ENCODE assay signal across 14 mouse cellular contexts in the genomic region with DNA sequence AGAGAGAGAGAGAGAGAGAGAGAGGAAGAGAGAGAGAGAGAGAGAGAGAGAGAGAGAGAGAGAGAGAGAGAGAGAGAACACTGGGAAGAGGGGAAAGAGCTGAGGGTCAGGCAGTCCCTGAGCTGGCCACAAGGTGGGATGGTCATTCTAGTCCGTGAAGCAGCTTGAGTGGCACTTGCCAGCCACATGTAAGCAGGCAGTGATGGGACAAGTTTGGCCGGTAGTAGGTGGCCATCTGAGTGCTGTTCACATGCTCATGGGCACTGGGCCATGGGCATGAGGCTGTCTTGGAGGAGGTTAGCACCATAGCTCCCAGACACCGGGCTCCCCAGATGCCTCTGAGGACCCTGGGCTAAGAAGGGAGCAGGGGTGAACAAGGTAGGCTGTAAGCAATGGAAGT.
DNase-seq lines count a peak whose midpoint lies in the region; ATAC-seq and TF ChIP-seq lines count a peak whose summit lies in the region.
"Had no signal": no experiment of that assay in that cellular context is flagged by ENCODE, and none has a peak within 500 bp of the region (broad histone marks: within the 10 kb centered on the region; RNA-seq: fewer than 3 reads in every experiment).

No protein-coding gene starts in this region.

- H3K27ac ChIP-seq in hindbrain, postnatal 0 days, result no peak overlapping the region
- no peak overlapping the region for H3K27ac ChIP-seq in hindbrain, embryonic 12.5 days
- H3K27ac ChIP-seq in midbrain, postnatal 0 days (ENCODE audit: low read depth, low read length), result no peak overlapping the region
- no peak overlapping the region for H3K27ac ChIP-seq in midbrain, embryonic 13.5 days
- H3K27ac ChIP-seq: limb, embryonic 12.5 days; liver, embryonic 15.5 days; neural tube, embryonic 12.5 days; stomach, embryonic 15.5 days had no signal

- H3K9me3 ChIP-seq in hindbrain, postnatal 0 days (ENCODE audit: low read length), result no peaks in the 10 kb centered on the region
- no peaks in the 10 kb centered on the region for H3K9me3 ChIP-seq in hindbrain, embryonic 12.5 days (replicated peaks)
- H3K9me3 ChIP-seq in midbrain, postnatal 0 days (ENCODE audit: low read length), result no peaks in the 10 kb centered on the region
- H3K9me3 ChIP-seq in midbrain, embryonic 13.5 days, result no peaks in the 10 kb centered on the region
- H3K9me3 ChIP-seq: limb, embryonic 12.5 days; liver, embryonic 15.5 days; neural tube, embryonic 12.5 days; stomach, embryonic 15.5 days had no signal

- peak; percentile 8 for DNase-seq in hindbrain, postnatal 0 days (ENCODE audit: low spot score)
- DNase-seq in midbrain, postnatal 0 days (ENCODE audit: low spot score), result no peak
- DNase-seq in cerebellum, adult 9-11 months, result peak; percentile 65
- no peak for DNase-seq in urinary bladder, postnatal 25 days (ENCODE audit: low spot score)
- no peak for DNase-seq in gastrocnemius, postnatal 10 days
- DNase-seq: embryo, embryonic 11 days; kidney, postnatal 25 days had no signal

- TF ChIP-seq CTCF in hindbrain, postnatal 0 days (IDR thresholded peaks at IDR 0.05; ENCODE audit: low read depth), result peak; percentile 55
- peak; percentile 22; the same call in 1 of the 2 replicates for TF ChIP-seq CTCF in midbrain, postnatal 0 days (IDR thresholded peaks at IDR 0.05)

- H3K36me3 ChIP-seq in hindbrain, postnatal 0 days (ENCODE audit: insufficient read depth, low read length), result no peaks in the 10 kb centered on the region
- H3K36me3 ChIP-seq in hindbrain, embryonic 12.5 days, result no peaks in the 10 kb centered on the region
- no peaks in the 10 kb centered on the region for H3K36me3 ChIP-seq in midbrain, postnatal 0 days (ENCODE audit: insufficient read depth, low read length)
- no peaks in the 10 kb centered on the region for H3K36me3 ChIP-seq in midbrain, embryonic 13.5 days
- H3K36me3 ChIP-seq: limb, embryonic 12.5 days; liver, embryonic 15.5 days; neural tube, embryonic 12.5 days; stomach, embryonic 15.5 days had no signal

- H3K4me3 ChIP-seq in hindbrain, postnatal 0 days (ENCODE audit: low read length), result no peak overlapping the region
- H3K4me3 ChIP-seq in hindbrain, embryonic 12.5 days, result no peak overlapping the region
- H3K4me3 ChIP-seq in midbrain, postnatal 0 days (ENCODE audit: low read depth, low read length), result no peak overlapping the region
- no peak overlapping the region for H3K4me3 ChIP-seq in midbrain, embryonic 13.5 days (replicated peaks)
- H3K4me3 ChIP-seq: limb, embryonic 12.5 days; liver, embryonic 15.5 days; neural tube, embryonic 12.5 days; stomach, embryonic 15.5 days had no signal

- H3K4me2 ChIP-seq in hindbrain, postnatal 0 days (ENCODE audit: low read depth, low read length), result no peak overlapping the region
- H3K4me2 ChIP-seq in hindbrain, embryonic 12.5 days (replicated peaks), result no peak overlapping the region
- H3K4me2 ChIP-seq in midbrain, postnatal 0 days (ENCODE audit: low read depth, low read length, poor library complexity, severe bottlenecking), result no peak overlapping the region
- H3K4me2 ChIP-seq in midbrain, embryonic 13.5 days (replicated peaks), result no peak overlapping the region
- H3K4me2 ChIP-seq: limb, embryonic 12.5 days; liver, embryonic 15.5 days; neural tube, embryonic 12.5 days; stomach, embryonic 15.5 days had no signal

- H3K4me1 ChIP-seq in hindbrain, postnatal 0 days (ENCODE audit: insufficient read depth, low read length), result no peaks in the 10 kb centered on the region
- H3K4me1 ChIP-seq in hindbrain, embryonic 12.5 days, result no peaks in the 10 kb centered on the region
- H3K4me1 ChIP-seq in midbrain, postnatal 0 days (ENCODE audit: insufficient read depth, low read length), result no peaks in the 10 kb centered on the region
- H3K4me1 ChIP-seq in midbrain, embryonic 13.5 days (replicated peaks), result 0 out of 2 replicates have a peak, but pooled peaks cover 4% of the 10 kb centered on the region
- H3K4me1 ChIP-seq: limb, embryonic 12.5 days; liver, embryonic 15.5 days; neural tube, embryonic 12.5 days; stomach, embryonic 15.5 days had no signal

- H3K27me3 ChIP-seq in hindbrain, postnatal 0 days (ENCODE audit: insufficient read depth, low read length), result no peaks in the 10 kb centered on the region
- H3K27me3 ChIP-seq in hindbrain, embryonic 12.5 days, result no peaks in the 10 kb centered on the region
- no peaks in the 10 kb centered on the region for H3K27me3 ChIP-seq in midbrain, postnatal 0 days (ENCODE audit: insufficient read depth, low read length)
- no peaks in the 10 kb centered on the region for H3K27me3 ChIP-seq in midbrain, embryonic 13.5 days
- H3K27me3 ChIP-seq: limb, embryonic 12.5 days; liver, embryonic 15.5 days; neural tube, embryonic 12.5 days; stomach, embryonic 15.5 days had no signal

- WGBS in hindbrain, postnatal 0 days, result 57% methylated on average over 3 of the region's 3 CpGs
- 64% methylated on average over 3 of the region's 3 CpGs for WGBS in hindbrain, embryonic 12.5 days
- WGBS in midbrain, postnatal 0 days, result 77% methylated on average over 3 of the region's 3 CpGs
- WGBS in midbrain, embryonic 13.5 days, result 65% methylated on average over 3 of the region's 3 CpGs

- no peak overlapping the region for H3K9ac ChIP-seq in hindbrain, postnatal 0 days (replicated peaks; ENCODE audit: low read length)
- H3K9ac ChIP-seq in hindbrain, embryonic 12.5 days, result no peak overlapping the region
- no peak overlapping the region for H3K9ac ChIP-seq in midbrain, postnatal 0 days (replicated peaks; ENCODE audit: low read length, poor library complexity, severe bottlenecking)
- no peak overlapping the region for H3K9ac ChIP-seq in midbrain, embryonic 13.5 days (replicated peaks)
- H3K9ac ChIP-seq: limb, embryonic 12.5 days; liver, embryonic 15.5 days; neural tube, embryonic 12.5 days; stomach, embryonic 15.5 days had no signal

- no peak for ATAC-seq in hindbrain, postnatal 0 days
- no peak for ATAC-seq in hindbrain, embryonic 12.5 days (ENCODE audit: low FRiP score)
- no peak for ATAC-seq in midbrain, postnatal 0 days (ENCODE audit: low FRiP score)
- ATAC-seq in midbrain, embryonic 13.5 days, result no peak
- ATAC-seq: midbrain, embryonic 16.5 days had no signal

Comparison
In these comparisons a context has a peak if more than half of its experiments do, and no peak if none do; other contexts are left out.
1. DNase-seq: peak in hindbrain, postnatal 0 days (single experiment) and cerebellum, adult 9-11 months (single experiment); none in midbrain, postnatal 0 days (single experiment), urinary bladder, postnatal 25 days (single experiment) and gastrocnemius, postnatal 10 days (single experiment).